Mouse (Mus musculus): Measurements from ENCODE around the gene Leng9.
"Not testable (repeated sequence)": the region's sequence is repeated elsewhere in the genome, so short reads cannot be mapped to it uniquely, and the experiment has no call there.

Leng9 gene

GRCm38 (mm10) chr7:4150059-4150541, at the start of gene Leng9:
Gene Leng9 (minus strand): TSS chr7:4150374.
- DNase-seq (ENCODE audit: low spot score in 2 of 2) = no peak

GRCm38 (mm10) chr7:4178438-4178837, 28.3 kb upstream of the Leng9 start:
- no peak for DNase-seq (ENCODE audit: low spot score in 2 of 2)

GRCm38 (mm10) chr7:4170193-4170938, 20.2 kb upstream of the Leng9 start:
- no peak for DNase-seq (ENCODE audit: low spot score in 2 of 2)

GRCm38 (mm10) chr7:4167098-4167497, 16.9 kb upstream of the Leng9 start:
- no peak for DNase-seq (ENCODE audit: low spot score in 2 of 2)

- DNase-seq (ENCODE audit: low spot score in 2 of 2) = no peak
Observed at GRCm38 (mm10) chr7:4165286-4165685, 15.1 kb upstream of the Leng9 start.

GRCm38 (mm10) chr7:4164090-4164910, 14.1 kb upstream of the Leng9 start, which contains the start of gene Cdc42ep5:
Gene Cdc42ep5 (minus strand): TSS chr7:4164860.
- no peak for DNase-seq (ENCODE audit: low spot score in 2 of 2)

GRCm38 (mm10) chr7:4163571-4164072, 13.4 kb upstream of the Leng9 start:
- DNase-seq (ENCODE audit: low spot score in 2 of 2) = no peak

- DNase-seq (ENCODE audit: low spot score in 2 of 2) = not testable (repeated sequence)
Observed at GRCm38 (mm10) chr7:4161596-4161995, 11.4 kb upstream of the Leng9 start.

GRCm38 (mm10) chr7:4154976-4155375, 4.8 kb upstream of the Leng9 start:
- no peak for DNase-seq (ENCODE audit: low spot score in 2 of 2)

- DNase-seq (ENCODE audit: low spot score in 2 of 2) = no peak
Observed at GRCm38 (mm10) chr7:4154356-4154755, 4.2 kb upstream of the Leng9 start.

GRCm38 (mm10) chr7:4151241-4151640, 1.1 kb upstream of the Leng9 start:
- DNase-seq (ENCODE audit: low spot score in 2 of 2) = no peak

GRCm38 (mm10) chr7:4150811-4151221, 642 bp upstream of the Leng9 start:
- no peak for DNase-seq (ENCODE audit: low spot score in 2 of 2)

GRCm38 (mm10) chr7:4149209-4150054, 742 bp downstream of the Leng9 start:
- peak; percentile 81 to 84 for DNase-seq (ENCODE audit: low spot score in 2 of 2)

- DNase-seq (ENCODE audit: low spot score in 2 of 2) = no peak
Observed at GRCm38 (mm10) chr7:4148341-4149208, 1.6 kb downstream of the Leng9 start.

- no peak for DNase-seq (ENCODE audit: low spot score in 2 of 2)
Observed at GRCm38 (mm10) chr7:4147836-4148235, 2.3 kb downstream of the Leng9 start.

GRCm38 (mm10) chr7:4147371-4147770, 2.8 kb downstream of the Leng9 start:
- DNase-seq (ENCODE audit: low spot score in 2 of 2) = no peak

GRCm38 (mm10) chr7:4146241-4147180, 3.7 kb downstream of the Leng9 start:
- DNase-seq (ENCODE audit: low spot score in 2 of 2) = peak in 1 of 2 experiments; percentile 2

- DNase-seq (ENCODE audit: low spot score in 2 of 2) = peak in 1 of 2 experiments; percentile 40
Observed at GRCm38 (mm10) chr7:4145552-4146190, 4.5 kb downstream of the Leng9 start.
